Mouse (Mus musculus): ENCODE measurements around the gene Hcar2. TPM values are rescaled to one million over a fixed set of nuclear protein-coding genes. Genes with fewer than 3 reads are reported as not detected.

The Hcar2 gene
- 3.9 and 8.7 TPM in 2 replicates for polyA plus RNA-seq (2012; ENCODE audit: insufficient read depth, insufficient read length, missing spikeins)

DNA sequence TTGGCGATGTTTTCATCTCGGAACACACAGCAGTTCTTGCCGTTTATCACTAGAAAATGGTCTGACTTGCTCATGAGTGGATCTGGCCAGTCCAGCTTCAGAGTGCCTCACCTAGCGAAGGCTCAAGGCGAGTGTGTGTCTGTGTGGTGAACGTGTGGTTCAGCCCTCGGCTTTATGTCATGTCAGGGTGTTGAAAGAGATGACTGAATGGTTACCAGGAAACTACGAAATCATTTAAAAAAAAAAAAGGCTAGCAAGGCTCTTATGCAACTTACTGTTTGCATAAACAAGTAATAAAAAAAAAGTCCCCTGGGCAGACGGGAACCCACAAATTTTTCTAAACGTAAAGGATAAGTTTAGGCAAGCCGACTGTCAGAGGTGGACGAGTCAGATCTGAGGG, at the start of gene Hcar2:
TSS of gene Hcar2 (minus strand) at position 135 of the 400 bp plus-strand sequence.
- Histone ChIP-seq H3K27ac (replicated peaks; ENCODE audit: low read depth, low read length) (no peak within 1 kb of the TSS), H3K4me1 (ENCODE audit: control insufficient read depth, insufficient read depth, insufficient read length, low read length) (peaks cover 11% of the 10 kb centered on the region; the same call in 1 of the 2 replicates), H3K4me3 (ENCODE audit: insufficient read depth, low read depth, low read length) (no peak within 1 kb of the TSS)

DNA sequence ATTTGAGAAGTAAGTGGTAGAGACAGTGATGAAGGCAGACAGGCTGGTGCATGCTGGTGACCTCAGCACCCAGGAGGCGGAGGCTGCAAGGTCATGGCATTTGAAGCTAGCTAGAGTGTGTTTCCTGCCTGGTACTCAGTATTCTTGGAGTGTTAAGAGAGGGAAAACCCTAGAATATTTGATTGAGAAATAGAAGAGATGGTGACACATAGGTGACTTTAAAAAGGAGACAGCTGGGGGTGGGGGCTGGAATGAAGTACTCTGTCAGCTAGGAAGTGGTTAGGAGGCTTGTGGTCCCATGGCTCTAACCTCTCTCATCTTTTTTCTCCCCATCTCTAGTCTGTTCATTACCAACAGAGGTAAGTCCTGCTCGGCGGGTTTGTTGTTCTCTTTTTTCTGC, 49.6 kb upstream of the Hcar2 start:
- Histone ChIP-seq H3K4me3 (ENCODE audit: insufficient read depth, low read depth, low read length) (no peak overlapping the region), H3K4me1 (ENCODE audit: control insufficient read depth, insufficient read depth, insufficient read length, low read length) (peaks cover 2% of the 10 kb centered on the region; the same call in 1 of the 2 replicates), H3K27ac (replicated peaks; ENCODE audit: low read depth, low read length) (no peak overlapping the region)

DNA sequence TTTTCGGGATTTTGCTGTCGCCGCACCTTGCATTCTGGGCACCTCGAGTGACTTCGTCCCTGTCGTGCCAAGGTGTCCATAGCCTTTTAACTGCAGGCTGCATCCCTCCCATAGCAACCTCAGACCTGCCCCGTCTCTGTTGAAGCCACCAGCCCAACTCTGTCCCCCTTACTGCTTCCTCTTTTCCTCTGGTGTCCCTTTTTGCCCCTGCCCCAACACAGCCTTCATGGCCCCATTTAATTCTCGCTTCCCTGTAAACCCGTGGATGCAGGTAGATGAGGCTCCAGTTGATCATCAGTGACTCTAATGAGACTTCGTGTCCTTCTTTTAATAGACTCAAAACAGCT, 42.3 kb upstream of the Hcar2 start:
- Histone ChIP-seq H3K4me3 (ENCODE audit: insufficient read depth, low read depth, low read length) (peak overlapping the region; percentile 89), H3K4me1 (ENCODE audit: control insufficient read depth, insufficient read depth, insufficient read length, low read length) (0 out of 2 replicates have a peak, but pooled peaks cover 6% of the 10 kb centered on the region), H3K27ac (replicated peaks; ENCODE audit: low read depth, low read length) (0 out of 2 replicates have a peak overlapping the region, but pooled peaks have one; percentile 65)

DNA sequence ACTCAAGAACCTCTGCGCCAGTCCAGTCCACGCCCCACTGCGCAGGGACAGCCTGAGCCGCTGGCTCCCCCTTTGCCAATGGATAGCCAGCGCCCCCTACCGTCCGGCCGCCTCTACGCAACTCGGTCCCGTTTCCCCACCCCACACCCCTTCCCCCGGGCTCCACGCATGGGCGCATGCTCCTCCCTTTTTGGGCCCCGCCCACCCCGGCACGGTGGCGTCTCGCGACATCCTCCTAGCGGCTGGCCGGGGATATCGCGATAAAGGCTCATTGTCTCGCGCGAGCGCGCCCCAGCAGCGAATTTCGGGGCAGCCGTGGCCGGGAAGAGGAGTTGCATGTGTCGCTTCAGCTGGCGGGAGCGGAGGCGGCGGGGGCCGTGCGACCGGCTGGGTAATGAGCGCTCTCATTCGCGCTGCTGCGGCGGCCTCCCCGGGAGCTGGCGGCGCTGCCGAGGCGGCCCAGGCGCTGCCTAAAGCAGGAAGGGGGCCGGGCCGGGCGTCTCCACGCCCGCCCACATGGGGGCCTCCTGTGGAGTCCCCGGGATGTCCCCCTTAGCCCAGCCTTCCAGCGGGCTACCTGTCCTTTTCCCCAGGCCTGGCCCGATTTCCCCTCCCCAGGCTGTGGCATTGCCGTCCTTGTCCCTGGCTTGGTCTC, 41.8 kb upstream of the Hcar2 start, which contains the start of gene Denr:
TSS of gene Denr (plus strand) at position 200 of the 655 bp plus-strand sequence.
- H3K27ac ChIP-seq (replicated peaks; ENCODE audit: low read depth, low read length) = peak within 1 kb of the TSS; percentile 65
- peak within 1 kb of the TSS; percentile 89 for H3K4me3 ChIP-seq (ENCODE audit: insufficient read depth, low read depth, low read length)
- H3K4me1 ChIP-seq (ENCODE audit: control insufficient read depth, insufficient read depth, insufficient read length, low read length) = 0 out of 2 replicates have a peak, but pooled peaks cover 6% of the 10 kb centered on the region

DNA sequence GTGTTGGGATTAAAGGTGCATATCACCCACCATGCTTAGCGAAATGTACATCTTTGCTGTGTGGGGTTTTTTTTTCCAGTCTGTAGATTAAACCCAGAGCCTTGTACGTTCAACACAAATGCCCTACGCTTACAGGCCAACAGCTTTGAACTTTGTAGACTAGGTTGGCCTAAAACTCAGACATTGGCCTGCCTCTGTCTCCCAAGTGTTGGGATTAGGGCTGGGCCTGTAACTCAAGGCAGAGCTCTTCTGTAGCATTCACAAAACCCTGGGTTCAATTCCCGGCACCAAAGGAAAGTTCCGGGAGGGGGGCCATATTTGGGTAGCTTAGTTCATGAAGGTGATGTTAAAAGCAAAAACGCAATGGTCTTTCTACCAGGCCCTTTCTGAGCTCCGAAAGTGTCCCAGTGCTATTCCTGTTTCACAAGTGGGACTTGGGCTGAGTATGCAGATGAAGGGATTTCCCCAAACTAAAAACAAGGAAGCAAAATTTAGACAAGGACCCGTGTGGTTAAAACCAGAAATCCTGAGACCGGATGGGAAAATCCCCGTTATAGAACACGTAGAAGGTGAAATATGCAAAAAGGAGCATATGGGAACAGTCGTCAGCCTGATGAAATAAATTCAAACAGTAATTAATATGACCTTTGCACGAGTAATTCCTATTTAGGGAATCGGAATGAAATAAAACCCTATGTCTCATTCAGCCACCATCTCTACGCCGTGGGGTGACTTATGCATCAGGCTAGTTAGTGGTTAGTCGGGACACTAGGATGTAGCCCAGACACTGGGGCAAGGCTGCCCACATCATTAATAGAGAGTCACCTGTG, 41.1 kb upstream of the Hcar2 start:
- H3K27ac ChIP-seq (replicated peaks; ENCODE audit: low read depth, low read length) = no peak overlapping the region
- peak overlapping the region; percentile 25; the same call in 1 of the 2 replicates for H3K4me3 ChIP-seq (ENCODE audit: insufficient read depth, low read depth, low read length)
- 0 out of 2 replicates have a peak, but pooled peaks cover 6% of the 10 kb centered on the region for H3K4me1 ChIP-seq (ENCODE audit: control insufficient read depth, insufficient read depth, insufficient read length, low read length)

DNA sequence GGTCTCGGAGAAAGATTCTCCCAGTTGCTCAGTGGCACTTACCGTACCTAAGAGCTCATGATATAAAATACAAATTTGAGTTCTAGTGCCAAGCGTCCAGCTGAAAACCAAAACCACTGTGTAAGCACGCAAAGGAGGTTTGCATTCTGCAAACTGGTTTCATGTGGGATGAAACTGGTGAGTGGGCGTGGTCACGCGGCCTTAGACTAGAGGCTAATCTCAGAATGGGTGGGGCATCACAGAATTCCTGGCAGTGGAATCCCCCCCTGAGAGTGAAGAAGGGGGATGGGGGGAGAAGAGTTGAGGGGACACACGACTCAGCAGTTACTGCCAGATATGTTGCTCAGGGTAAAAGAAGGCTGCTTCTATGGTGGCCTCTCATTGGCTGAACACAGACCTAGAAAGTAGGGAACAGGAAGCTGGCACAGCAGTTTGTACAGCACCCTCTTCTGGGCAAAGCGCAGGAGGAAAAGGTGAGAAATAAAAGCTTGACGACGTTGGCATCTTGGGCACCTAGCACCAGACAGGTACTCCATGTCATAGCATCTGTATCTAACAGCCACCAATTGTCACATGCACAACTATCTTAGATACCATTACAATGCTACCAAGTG, 38.9 kb upstream of the Hcar2 start:
- Histone ChIP-seq H3K4me1 (ENCODE audit: control insufficient read depth, insufficient read depth, insufficient read length, low read length) (0 out of 2 replicates have a peak, but pooled peaks cover 6% of the 10 kb centered on the region), H3K27ac (replicated peaks; ENCODE audit: low read depth, low read length) (no peak overlapping the region), H3K4me3 (ENCODE audit: insufficient read depth, low read depth, low read length) (no peak overlapping the region)

DNA sequence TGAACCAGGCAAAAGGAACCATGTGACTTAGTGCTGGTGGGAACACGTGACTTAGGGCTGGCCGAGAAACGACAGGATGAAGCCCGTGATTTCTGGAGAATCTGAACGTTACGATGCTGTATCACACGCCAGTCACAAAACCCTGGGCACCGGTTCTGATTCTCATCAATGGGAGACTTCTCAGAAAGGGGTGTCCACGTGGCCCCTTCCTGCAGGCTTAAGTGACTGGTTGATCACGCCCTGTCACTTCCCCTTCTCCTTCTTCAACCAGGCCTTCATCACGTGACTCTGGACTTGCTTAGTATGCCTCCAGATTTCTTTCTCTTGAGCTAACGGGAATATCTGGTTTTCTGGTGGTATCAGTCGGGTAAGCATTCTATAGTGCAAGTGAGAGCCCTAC, 32.1 kb upstream of the Hcar2 start:
- Histone ChIP-seq H3K4me3 (ENCODE audit: insufficient read depth, low read depth, low read length) (no peak overlapping the region), H3K4me1 (ENCODE audit: control insufficient read depth, insufficient read depth, insufficient read length, low read length) (no peaks in the 10 kb centered on the region), H3K27ac (replicated peaks; ENCODE audit: low read depth, low read length) (no peak overlapping the region)

DNA sequence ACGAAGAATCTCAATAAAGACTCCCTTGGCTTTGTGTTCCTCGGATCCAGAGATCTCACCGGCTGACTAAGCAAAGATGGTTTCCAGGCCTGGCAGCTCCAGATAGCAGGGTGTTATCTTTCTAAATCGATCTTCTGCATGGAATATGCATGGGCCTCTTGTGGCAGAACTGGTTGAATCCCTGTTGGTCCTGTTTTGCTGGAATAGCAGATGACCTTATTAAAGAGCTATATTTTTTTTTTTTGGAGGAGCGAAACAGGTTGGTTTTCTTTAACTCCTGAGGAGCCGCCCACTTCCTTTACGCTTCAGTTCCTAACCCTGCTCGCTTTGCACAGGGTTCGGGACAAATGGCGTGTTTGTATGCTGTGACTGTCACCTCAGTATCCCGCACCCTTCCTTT, 31.1 kb upstream of the Hcar2 start:
- Histone ChIP-seq H3K4me1 (ENCODE audit: control insufficient read depth, insufficient read depth, insufficient read length, low read length) (peaks cover 3% of the 10 kb centered on the region), H3K27ac (replicated peaks; ENCODE audit: low read depth, low read length) (no peak overlapping the region), H3K4me3 (ENCODE audit: insufficient read depth, low read depth, low read length) (no peak overlapping the region)

DNA sequence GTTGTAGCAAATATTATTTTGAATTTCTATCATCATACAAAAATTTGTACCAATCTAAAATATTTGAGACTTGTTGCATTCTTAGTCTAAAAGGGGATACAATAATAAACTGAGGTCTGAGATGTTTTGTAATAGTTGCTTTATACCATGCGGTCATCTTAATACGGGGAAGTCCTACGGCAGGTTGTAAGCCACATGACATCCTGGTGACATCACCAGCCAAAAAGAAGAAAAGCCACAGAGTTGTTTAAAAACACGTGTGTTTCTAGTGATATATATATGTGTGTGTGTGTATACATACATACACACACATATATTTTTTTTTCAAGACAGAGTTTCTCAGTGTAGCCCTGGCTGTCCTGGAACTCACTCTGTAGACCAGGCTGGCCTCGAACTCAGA, 28.2 kb upstream of the Hcar2 start:
- Histone ChIP-seq H3K4me1 (ENCODE audit: control insufficient read depth, insufficient read depth, insufficient read length, low read length) (peaks cover 3% of the 10 kb centered on the region), H3K4me3 (ENCODE audit: insufficient read depth, low read depth, low read length) (no peak overlapping the region), H3K27ac (replicated peaks; ENCODE audit: low read depth, low read length) (no peak overlapping the region)

DNA sequence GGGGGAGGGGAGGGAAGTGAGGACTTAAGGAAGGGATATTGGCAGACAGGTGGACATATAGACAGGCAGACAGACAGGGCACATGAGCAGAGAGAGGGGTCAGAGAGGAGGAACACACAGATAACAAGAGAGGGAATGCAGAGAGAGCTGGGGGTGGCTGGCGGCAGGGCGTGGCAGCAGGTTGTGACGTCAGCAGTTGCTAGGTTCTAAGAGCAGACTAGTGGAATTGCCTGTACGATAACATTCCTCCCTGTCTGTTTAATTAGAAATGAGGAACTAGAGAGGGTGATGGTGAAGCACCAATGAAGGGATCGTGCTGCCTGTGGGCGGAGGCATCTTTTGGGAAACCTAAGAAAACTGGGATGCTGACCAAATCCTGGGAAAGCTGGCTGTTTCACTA, 26.4 kb upstream of the Hcar2 start:
- H3K4me1 ChIP-seq (ENCODE audit: control insufficient read depth, insufficient read depth, insufficient read length, low read length) = peaks cover 3% of the 10 kb centered on the region
- H3K27ac ChIP-seq (replicated peaks; ENCODE audit: low read depth, low read length) = no peak overlapping the region
- no peak overlapping the region for H3K4me3 ChIP-seq (ENCODE audit: insufficient read depth, low read depth, low read length)

DNA sequence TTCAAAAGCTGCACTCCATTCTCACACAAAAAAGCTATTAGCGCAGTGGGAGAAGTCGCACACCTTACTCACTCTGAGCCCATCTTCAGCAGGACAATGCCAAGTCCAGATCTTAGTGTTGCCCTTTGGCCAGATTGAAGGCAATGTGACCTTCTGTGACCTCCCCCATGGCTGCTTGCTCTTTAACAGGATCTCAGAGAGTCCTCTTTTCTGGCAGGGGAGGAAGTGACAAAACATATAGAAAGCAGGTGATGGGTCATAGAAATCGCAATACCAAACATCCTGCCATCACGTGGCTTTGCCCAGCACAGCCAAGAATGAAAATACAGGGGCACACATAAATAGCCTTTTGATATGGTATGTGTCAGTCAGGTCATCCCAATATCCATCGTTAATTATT, 25.7 kb upstream of the Hcar2 start:
- Histone ChIP-seq H3K27ac (replicated peaks; ENCODE audit: low read depth, low read length) (no peak overlapping the region), H3K4me3 (ENCODE audit: insufficient read depth, low read depth, low read length) (no peak overlapping the region), H3K4me1 (ENCODE audit: control insufficient read depth, insufficient read depth, insufficient read length, low read length) (peaks cover 3% of the 10 kb centered on the region)

DNA sequence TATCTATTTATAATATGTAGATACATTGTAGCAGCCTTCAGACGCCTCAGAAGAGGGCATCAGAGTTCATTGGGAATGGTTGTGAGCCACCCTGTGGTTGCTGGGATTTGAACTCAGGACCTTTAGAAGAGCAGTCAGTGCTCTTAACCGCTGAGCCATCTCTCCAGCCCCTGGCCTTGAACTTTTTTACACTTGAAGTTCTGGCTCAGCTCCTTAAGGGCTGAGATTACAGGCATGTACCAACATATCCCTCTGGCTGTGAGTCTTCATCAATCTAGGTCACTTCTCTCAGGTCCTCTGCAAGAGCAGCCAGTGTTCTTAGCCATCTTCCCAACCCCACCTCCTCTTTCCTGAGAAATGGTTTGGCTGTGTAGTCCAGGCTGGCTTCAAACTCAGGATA, 25.0 kb upstream of the Hcar2 start:
- Histone ChIP-seq H3K27ac (replicated peaks; ENCODE audit: low read depth, low read length) (no peak overlapping the region), H3K4me1 (ENCODE audit: control insufficient read depth, insufficient read depth, insufficient read length, low read length) (peaks cover 3% of the 10 kb centered on the region), H3K4me3 (ENCODE audit: insufficient read depth, low read depth, low read length) (no peak overlapping the region)

DNA sequence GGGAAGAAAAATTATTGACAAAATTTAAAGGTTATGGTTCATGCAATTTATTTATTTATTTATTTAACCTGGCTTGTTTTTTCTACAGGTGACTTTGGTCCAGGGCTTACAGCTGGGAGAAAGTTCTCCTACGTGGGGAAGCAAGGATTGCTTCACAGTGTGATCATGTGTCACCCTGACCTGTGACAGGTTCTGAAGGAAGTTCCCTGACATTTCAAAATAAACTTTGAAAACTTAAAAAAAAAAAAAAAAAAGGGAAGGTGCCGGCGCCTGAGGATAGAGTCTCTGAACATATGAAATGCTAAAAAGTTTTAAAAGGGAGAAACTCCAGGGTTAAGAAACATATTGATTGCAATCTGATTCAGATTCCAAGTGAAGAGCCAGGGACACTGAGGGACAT, 21.1 kb upstream of the Hcar2 start:
- H3K27ac ChIP-seq (replicated peaks; ENCODE audit: low read depth, low read length) = no peak overlapping the region
- H3K4me1 ChIP-seq (ENCODE audit: control insufficient read depth, insufficient read depth, insufficient read length, low read length) = no peaks in the 10 kb centered on the region
- no peak overlapping the region for H3K4me3 ChIP-seq (ENCODE audit: insufficient read depth, low read depth, low read length)

DNA sequence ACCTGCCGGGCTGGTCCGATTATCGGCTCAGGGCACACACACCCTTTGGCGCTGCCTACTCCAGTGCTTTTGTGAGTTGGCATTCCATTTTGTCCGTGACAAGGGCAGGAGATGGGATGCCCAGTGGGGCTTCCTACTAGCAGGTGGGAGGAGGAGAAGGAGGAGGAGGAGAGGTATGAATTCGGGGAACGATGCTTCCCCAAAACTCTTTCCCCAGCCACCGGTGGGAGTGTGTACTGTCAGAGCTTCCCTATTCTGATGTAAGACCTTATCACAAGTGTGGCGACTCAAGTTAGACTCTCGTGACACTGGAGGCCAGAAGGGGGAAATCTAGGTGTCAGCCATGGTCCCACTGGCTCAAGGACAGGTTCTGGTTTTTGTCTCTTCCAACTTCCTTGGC, 19.0 kb upstream of the Hcar2 start:
- Histone ChIP-seq H3K27ac (replicated peaks; ENCODE audit: low read depth, low read length) (no peak overlapping the region), H3K4me1 (ENCODE audit: control insufficient read depth, insufficient read depth, insufficient read length, low read length) (peaks cover 2% of the 10 kb centered on the region), H3K4me3 (ENCODE audit: insufficient read depth, low read depth, low read length) (no peak overlapping the region)

DNA sequence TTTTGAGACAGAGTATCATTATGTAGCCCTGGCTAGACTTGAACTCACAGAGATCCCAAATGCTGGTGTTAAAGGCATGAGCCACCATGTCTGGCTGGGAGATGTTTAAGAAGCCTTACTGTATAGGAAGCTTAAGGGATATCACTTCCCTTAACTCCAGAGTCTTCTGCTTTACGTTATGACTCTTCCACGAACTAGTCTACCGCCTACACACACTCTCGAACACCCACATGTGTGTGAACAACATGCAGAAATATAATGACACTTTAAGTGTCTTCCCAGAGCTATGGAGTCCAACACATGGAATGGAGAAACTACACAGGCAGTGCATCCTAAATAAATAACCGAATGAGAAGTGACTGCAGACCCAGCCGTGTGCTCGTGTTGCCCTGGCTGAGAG, 18.6 kb upstream of the Hcar2 start:
- Histone ChIP-seq H3K4me1 (ENCODE audit: control insufficient read depth, insufficient read depth, insufficient read length, low read length) (peaks cover 6% of the 10 kb centered on the region), H3K27ac (replicated peaks; ENCODE audit: low read depth, low read length) (no peak overlapping the region), H3K4me3 (ENCODE audit: insufficient read depth, low read depth, low read length) (no peak overlapping the region)

Data from brown adipose tissue, adult 24 weeks (tissue).